Mouse (Mus musculus): ENCODE data around the gene Sptbn4.
"Not testable (repeated sequence)": the region's sequence is repeated elsewhere in the genome, so short reads cannot be mapped to it uniquely, and the experiment has no call there.

Sptbn4 gene

GRCm38 (mm10) chr7:27447419-27448286 is at the start of gene Sptbn4, which contains the start of gene Blvrb:
Sptbn4 (minus strand) TSS chr7:27447686.
Blvrb (plus strand) TSS chr7:27447978.
- DNase-seq (ENCODE audit: low read depth, low spot score) = peak; percentile 100

DNA sequence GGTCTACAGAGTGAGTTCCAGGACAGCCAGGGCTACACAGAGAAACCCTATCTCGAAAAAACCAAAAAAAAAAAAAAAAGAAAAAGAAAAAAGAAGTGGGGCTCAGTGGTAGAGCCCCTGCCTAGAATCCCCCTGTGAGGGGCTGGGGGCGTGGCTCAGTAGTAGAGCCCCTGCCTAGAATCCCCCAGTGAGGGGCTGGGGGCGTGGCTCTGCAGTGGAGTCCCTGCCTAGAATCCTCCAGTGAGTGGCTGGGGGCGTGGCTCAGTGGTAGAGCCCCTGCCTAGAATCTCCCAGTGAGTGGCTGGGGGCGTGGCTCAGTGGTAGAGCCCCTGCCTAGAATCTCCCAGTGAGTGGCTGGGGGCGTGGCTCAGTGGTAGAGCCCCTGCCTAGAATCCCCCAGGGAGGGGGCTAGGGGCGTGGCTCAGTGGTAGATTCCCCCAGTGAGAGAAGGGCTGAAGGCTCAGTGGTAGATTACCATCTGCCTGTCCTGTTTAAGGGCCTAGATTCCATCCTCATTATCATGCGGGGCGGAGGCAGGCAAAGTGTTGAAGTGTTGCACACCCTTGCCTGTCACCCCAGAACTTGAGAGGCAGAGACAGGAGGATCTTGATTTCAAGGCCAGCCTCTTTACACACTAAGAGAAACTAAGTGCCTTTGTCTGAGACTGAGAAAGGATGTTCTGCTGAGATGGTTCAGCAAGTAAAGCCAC is 47.3 kb upstream of the Sptbn4 start:
- DNase-seq (ENCODE audit: low read depth, low spot score) = not testable (repeated sequence)

DNA sequence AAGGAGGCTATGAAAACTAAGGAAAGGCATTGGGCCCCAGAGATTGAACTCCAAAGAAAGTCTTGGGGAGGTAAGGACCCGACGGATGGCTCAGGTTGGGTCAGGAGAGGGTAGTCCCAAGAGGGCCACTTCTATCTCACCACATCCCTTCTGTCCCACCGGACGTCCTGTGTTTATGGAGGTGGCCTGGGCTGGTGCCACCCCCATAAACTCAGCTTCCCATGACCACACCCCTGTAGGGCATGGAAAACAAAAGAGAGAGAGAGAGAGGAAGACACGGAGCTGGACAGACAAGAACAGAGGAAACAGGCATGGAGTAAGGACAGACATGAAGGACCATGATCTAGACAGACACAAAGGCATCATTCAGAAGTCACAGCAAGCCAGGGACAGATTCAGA is 46.0 kb upstream of the Sptbn4 start:
- no peak for DNase-seq (ENCODE audit: low read depth, low spot score)

GRCm38 (mm10) chr7:27493022-27493421 is 45.5 kb upstream of the Sptbn4 start:
- DNase-seq (ENCODE audit: low read depth, low spot score) = no peak

DNA sequence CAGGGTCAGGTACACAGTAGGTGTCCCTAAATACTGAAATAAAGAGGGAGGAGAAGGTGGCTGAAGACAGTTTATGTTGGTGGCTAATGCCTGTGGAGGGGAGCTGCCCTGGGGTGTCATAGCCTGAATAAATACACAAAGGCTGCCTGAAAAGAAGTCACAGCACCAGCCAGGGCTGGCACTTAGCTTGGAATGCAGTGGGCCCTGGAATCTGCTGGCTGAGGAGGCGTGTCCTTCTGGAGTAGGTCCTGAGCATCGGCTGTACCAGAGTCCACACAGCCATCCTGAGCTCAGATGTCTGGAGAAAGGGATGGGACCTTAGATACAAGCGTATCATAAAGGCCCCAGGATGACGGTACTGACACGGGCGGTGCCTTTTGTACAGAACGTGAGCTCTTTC is 44.4 kb upstream of the Sptbn4 start:
- no peak for DNase-seq (ENCODE audit: low read depth, low spot score)

GRCm38 (mm10) chr7:27490543-27491329 is 43.2 kb upstream of the Sptbn4 start:
- DNase-seq (ENCODE audit: low read depth, low spot score) = peak; percentile 65

GRCm38 (mm10) chr7:27490227-27490542 is 42.7 kb upstream of the Sptbn4 start:
- no peak for DNase-seq (ENCODE audit: low read depth, low spot score)

GRCm38 (mm10) chr7:27489270-27489869 is 41.9 kb upstream of the Sptbn4 start:
- DNase-seq (ENCODE audit: low read depth, low spot score) = no peak

- DNase-seq (ENCODE audit: low read depth, low spot score) = no peak
These were observed 40.3 kb upstream of the Sptbn4 start for GRCm38 (mm10) chr7:27487740-27488268.

DNA sequence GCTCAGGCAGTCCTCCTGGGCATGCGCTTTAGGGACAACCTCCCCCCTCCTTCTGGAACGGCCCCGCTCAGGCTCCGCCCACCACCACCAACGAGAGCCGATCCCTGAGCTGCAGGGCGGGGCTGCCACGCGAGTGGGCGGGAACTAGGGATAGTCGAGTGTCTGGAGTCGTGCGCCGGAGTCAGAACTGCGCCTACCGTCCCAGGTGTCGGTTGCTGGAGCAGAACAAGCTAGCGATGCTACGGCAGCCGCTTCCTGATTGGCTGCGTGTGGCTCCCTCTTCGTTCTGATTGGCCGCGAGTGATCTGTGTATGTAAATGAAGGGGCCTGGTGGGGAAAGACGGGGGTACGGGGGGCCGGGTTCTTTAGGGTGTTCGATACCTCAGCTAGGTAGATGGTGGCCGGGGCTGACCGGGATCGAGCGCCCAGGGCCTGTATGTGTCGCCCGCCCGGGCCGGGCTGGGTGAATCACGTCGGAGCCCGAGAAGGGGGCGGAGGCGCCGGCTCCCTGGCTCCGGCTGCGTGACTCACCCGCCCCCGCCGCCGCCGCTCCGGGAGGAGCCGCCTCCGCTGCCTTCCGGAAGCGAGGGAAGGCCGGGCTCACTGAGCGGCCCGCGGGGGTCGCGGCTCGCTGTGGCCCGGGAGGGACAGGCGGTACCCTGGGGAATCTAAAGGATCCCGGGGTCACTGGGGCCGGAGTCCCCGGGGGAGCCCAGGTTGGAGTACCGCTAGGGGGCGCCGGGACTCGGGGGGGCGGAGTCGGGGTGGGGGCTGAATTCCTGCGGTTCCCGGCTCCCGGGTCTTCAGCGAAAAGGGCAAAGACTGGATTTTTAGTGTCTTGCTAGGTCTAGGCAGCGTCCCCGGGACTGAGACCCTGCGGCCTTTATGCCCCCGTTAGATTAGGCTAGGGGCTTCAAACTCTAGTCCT is 39.5 kb upstream of the Sptbn4 start, which contains the start of gene Sertad1:
Gene Sertad1, plus strand, starts transcription at position 141 of the 928 bp plus-strand sequence.
- peak; percentile 99 for DNase-seq (ENCODE audit: low read depth, low spot score)

DNA sequence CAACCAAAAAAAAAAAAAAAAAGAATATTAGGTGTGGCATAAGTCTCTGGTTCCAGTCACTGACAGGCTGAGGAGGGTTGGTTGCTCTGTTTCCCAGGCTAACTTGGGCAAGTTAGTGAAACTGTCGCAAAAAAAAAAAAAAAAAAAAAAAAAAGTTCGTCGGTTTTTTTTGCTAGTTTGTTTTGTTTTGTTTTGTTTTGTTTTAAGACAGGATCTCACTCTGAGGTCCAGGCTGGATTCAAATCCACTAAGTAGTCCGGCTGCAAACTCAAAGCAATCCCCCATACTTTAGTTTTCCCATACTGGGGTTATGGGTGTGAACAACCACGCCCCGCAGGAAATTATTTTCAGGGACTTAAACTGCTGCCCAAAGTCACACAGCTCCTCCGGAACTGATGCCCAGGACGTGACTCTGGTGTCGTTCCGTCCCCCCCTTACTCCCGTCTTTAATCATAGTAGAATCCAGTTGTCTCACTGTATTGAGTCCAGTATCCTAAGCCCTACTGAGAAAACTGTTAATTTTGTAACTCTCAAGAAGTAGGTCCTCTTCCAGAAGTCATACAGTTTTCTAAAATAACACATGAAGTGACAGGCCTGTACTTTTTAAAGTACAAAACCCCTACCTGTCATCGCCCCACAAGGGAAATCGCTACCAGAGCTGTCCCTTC is 38.8 kb upstream of the Sptbn4 start:
- DNase-seq (ENCODE audit: low read depth, low spot score) = no peak

DNA sequence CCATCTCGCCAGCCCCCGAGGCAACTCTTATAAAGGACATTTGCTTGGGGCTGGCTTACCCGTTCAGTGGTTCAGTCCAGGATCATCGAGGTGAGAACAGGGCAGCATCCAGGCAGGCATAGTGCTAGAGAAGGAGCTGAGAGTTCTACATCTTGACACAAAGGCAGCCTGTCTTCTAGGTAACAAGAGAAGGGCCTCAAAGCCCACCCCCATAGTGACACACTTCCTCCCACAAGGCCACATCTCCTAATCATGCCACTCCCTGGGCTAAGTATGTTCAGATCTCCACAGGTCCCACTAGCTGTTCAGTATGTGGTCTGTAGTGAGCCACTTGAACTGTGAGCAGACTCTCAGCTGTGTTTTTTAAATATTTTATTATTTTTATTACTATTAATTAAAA is 36.4 kb upstream of the Sptbn4 start:
- DNase-seq (ENCODE audit: low read depth, low spot score) = no peak

DNA sequence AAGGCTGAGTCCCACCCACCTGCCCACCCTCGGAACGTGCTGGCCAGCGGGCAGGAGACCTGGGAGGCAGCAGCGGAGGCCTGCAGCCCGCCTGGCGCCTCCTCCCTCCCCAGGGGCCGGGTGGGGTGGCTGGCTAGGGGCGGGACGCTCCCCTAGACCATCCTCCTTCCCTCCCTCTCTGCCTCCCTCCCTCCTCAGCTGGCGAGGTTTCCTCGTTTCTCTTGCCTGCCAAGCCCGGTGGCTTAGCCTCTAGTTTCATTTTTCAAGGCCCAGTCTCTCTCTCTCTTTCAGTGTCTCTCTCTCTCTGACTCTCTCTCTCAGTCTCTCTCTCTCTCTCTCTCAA is 34.1 kb upstream of the Sptbn4 start:
- peak; percentile 81 for DNase-seq (ENCODE audit: low read depth, low spot score)

DNA sequence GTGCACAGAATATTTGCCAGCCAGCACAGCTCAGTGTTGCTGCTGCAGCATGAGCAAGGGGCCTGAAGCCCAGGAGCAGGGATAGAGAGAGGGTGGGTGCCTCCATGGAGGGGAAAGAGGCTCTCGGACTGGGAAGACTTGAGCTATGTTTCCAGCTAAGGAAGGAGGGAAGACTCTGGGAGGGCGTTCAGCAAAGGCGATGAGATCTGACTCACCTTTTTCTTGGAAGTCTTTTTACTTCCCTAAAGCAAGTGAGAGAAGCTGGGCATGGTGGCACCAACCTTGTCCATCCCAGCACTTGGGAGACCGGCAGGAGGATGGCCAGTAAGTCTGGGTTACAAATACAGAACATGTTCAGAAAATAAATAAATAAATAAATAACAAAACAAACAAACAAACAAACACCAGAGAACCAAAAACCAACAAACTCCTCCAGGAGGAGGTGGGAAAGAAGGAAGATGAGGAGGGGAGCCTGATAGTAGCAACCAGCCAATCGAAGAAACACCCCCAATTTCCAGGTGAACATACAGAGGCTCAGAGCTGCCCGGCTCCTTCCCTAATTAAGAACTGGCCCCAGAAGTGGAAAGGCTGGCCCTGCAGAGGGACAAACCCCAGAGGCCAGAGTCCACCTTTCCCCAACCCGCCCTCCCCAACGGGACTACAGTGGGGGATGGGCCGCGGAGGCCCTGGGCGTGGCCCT is 33.6 kb upstream of the Sptbn4 start:
- DNase-seq (ENCODE audit: low read depth, low spot score) = no peak

GRCm38 (mm10) chr7:27480506-27480905 is 33.0 kb upstream of the Sptbn4 start:
- DNase-seq (ENCODE audit: low read depth, low spot score) = no peak

- DNase-seq (ENCODE audit: low read depth, low spot score) = no peak
These were observed 32.3 kb upstream of the Sptbn4 start for GRCm38 (mm10) chr7:27479750-27480149.

DNA sequence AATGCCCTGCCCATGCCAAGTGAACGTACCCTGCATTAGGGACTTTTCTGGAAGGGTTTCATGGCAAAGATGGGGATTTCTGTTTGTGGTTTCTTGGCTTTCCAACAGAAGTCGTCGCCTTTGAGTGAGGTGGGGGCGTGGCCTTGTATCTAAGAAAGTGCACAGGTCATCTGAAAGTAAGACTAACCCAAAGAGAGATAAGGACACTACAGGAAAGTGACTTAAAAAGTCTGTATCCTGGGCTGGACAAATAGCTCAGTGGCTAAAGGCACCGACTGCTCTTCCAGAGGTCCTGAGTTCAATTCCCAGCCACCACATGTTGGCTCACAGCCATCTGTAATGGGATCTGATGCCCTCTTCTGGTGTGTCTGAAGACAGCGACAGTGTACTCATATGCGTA is 31.1 kb upstream of the Sptbn4 start:
- no peak for DNase-seq (ENCODE audit: low read depth, low spot score)

GRCm38 (mm10) chr7:27476098-27476635 is 28.7 kb upstream of the Sptbn4 start:
- no peak for DNase-seq (ENCODE audit: low read depth, low spot score)

DNA sequence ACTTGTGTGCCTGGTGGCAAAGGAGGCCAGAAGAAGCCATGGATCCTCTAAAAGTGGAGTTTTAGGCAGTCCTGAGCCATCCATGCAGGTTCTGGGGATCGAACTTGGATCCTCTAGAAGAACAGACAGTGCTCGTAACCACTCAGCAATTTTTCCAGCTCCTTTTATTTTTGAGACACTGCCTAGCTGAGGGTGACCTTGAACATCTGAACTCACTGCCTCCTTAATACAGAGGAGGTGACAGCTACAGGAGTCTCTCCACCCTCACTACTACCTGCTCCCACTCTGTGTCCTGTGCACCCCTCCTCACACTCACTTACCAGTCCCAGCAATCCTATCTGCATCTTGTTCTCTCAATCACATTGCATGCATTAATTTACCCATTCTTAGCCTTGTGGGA is 28.1 kb upstream of the Sptbn4 start:
- DNase-seq (ENCODE audit: low read depth, low spot score) = no peak

All from forelimb bud, embryonic 11.5 days (tissue).